Mouse (Mus musculus) lung, postnatal 14 days (tissue): Measurements from ENCODE around the gene 1700129C05Rik.
A peak's percentile ranks its signal among the peaks of the same experiment; 100 is the strongest.

Experiments used
- DNase-seq: peaks from one replicate; pipeline ENCODE4 v3.0.0; 2021

1700129C05Rik gene

GRCm38 (mm10) chr14:59142793-59143192 is at the start of gene 1700129C05Rik:
1700129C05Rik (minus strand) TSS chr14:59142893.
- DNase-seq, result no peak

DNA sequence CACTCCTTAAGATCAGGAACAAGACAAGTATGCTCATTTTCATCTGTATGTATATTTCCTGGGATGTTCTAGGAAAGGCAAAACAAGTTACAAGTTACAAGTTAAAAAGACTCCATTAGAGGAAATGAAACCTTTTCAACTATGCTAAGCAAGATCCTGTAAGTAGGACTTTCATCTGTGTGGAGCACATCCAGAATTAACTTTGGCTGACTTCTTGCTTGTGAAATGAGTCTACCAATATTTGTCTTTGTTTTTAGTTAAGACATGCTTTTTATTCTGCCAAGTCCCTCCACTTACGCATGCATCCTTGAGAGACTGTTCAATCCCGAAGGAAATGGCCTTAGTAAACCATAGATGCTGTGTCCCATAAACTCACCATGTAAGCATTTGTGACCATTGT is 43.4 kb upstream of the 1700129C05Rik start:
- DNase-seq, result no peak

DNA sequence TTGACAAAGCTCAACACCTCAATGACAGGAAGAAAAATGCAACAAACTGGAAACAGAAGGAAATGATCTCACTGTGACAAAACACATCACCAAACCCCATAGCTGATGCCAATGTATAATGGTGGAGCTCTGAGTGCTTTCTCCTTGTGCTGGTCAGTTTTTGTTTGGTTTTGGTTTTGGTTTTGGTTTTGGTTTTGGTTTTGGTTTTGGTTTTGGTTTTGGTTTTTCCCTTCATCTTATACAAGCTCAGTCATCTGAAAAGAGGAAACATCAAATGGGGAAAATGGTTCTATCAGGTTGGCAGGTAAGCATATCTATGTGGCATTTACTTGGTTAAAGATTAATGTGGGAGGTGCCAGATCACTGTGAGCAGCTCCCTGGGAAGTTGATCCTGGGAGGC is 42.8 kb upstream of the 1700129C05Rik start:
- no peak for DNase-seq

DNA sequence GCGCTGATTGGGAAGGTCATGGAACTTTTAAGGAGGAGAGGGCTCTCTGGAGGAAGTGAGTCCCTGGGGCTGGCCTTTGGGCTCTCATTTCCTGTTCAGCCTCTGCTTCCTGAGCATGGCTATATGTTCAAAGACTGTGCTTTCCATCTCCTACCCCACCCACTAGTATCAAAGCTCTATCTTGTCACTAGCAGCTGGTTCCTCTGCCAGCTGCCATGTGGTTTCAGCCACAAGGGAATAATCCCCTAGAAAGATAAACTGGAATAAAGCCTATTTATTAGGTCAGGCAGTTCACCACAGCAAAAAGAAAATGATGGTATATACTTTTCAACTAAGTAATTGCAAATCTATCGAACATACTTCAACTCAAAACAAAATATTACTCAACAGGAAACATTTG is 40.0 kb upstream of the 1700129C05Rik start:
- DNase-seq, result no peak

DNA sequence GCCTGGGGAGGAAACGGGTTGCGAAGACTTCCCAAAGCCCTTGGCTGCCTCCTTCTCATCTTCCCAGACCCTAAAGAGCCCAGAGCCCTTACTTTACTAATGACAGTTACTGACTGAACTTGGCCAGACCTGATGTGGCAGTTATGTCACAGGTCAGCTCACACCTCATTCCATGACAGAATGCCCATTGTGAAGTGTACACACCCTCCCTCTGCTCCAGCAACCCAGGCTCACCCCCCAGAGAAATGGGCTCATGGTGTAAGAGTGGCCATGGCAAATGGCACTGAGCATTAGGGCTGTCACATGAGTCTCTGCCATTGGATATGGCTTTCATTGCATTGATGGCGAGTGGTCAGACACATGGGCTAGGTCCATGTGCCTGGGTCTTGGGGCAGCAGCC is 36.0 kb upstream of the 1700129C05Rik start, which contains the start of gene Gm5142:
TSS of gene Gm5142 (minus strand) at position 101 of the 400 bp plus-strand sequence.
- no peak for DNase-seq

DNA sequence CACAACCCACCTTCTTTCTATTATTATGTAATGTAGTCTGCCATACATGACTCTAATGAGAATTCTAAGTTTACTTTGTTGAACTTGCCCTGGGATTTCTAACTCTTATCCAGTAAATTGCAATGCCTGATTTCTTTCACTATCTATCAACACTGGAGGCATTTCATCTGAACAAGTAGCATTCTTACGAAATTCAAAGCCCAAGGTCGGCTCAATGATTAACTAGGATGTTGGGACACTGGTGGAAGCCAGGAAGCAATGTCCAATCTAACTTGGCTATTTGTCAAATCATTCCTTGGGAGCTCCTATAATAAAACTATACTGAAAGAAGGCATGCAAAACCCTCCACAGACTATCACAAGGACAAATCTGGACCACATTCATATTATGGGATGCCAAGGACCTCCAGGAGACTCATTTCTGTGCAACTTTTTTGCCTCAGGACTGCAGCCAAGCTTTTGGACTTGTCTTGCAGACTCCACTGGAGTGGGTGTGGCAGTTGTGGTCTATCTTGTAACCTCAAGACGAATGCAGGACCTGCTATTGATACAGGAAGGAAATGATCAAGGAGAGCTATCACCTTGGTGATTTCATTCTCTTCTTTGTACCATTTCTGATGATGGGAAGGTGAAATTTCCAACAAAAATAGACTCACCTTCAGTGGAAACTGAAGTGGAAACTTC is 14.5 kb upstream of the 1700129C05Rik start:
- DNase-seq, result no peak

DNA sequence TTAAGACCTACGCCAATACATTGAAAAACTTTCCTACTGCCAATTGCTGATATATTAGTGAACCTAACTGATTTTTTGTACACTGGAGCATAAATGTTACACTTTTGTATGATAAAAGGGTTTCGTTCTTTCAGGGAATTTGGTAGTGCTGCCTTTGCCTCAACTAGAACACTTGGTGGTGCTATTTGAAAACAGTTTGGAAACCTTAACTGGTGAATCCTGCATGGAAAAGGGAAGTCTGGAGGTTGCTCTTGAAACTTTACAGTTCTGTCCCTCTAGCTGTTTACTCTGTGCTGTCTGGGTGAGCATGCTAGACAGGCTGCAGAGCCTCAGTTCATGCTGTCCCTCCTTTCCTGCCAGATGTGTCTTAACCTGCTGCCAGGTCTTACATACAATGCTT is 12.9 kb upstream of the 1700129C05Rik start:
- DNase-seq, result no peak

DNA sequence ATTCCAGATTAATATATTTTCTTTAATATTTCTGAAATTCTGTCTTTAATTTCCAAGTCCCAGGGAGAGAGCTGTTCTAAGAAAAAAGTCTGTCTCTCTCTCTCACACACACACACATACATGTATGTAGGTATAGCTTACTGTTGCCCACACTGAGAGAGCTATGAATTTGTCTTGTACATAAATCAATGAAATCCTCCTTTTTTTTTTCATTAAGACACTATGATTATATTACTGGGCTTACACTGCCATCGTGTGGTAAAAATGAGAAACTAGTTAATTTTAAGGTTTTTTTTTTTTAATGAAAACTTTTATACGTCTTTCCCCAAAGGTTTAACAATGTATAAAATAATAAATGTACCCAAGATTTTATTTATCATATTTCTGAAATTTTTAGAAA is 28.4 kb downstream of the 1700129C05Rik start:
- DNase-seq, result no peak

- no peak for DNase-seq
Observed at GRCm38 (mm10) chr14:59104006-59104605, 38.6 kb downstream of the 1700129C05Rik start.

DNA sequence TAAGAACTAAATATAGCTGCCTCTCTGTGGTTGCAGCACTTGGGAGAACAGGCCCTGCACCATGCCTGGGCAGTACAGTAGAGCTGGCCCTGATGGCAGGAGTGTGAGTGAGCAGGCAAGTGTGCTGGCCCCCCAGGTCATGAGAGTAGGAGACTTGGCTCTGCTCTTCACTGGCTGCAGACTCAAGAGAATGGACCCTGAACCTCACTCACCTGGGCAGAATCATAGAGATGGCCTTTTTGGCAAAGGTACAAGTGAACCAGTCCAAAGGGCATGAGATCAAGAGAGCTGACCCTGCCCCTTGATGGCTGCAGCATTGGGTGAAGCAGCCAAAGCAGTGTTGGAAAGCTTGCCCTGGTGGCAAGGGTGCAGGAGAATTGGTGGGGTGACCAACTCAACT is 49.1 kb downstream of the 1700129C05Rik start:
- no peak for DNase-seq

GRCm38 (mm10) chr14:59084396-59084795 is 58.3 kb downstream of the 1700129C05Rik start:
- DNase-seq, result peak; percentile 51
